Mouse (Mus musculus) small intestine, adult 2 months (tissue): ENCODE measurements at regions not wholly inside any gene's neighbourhood (a gene's known extent, or its start where the extent isn't known, plus 50 kb on each side); places are given as distances from the start of the nearest gene placed in this dataset.

Source experiments
- H3K27ac ChIP-seq: fragments of 200-500 bp; 2 replicates; pipeline ENCODE4 v1.5.1; 2012; ENCODE audit warnings: low read depth, low read length, control low read depth, inconsistent platforms; ENCODE audit not compliant: insufficient read depth
- H3K27me3 ChIP-seq: fragments of 200-500 bp; 2 replicates; pipeline ENCODE4 v1.6.1; 2012; ENCODE audit warnings: mild to moderate bottlenecking, moderate library complexity, low read length, inconsistent platforms; ENCODE audit not compliant: control insufficient read depth, insufficient read depth
- H3K36me3 ChIP-seq: fragments of 200-500 bp; 2 replicates; pipeline ENCODE4 v1.6.1; 2012; ENCODE audit warnings: mild to moderate bottlenecking, low read length, control low read depth, inconsistent platforms; ENCODE audit not compliant: control insufficient read depth, insufficient read depth
- H3K4me1 ChIP-seq: fragments of 200-500 bp; 2 replicates; pipeline ENCODE4 v1.6.1; 2012; ENCODE audit warnings: low read length, inconsistent platforms, mixed read lengths; ENCODE audit not compliant: control insufficient read depth, insufficient read depth, insufficient read length
- H3K4me3 ChIP-seq: fragments of 200-500 bp; 2 replicates; pipeline ENCODE4 v1.5.1; 2012; ENCODE audit warnings: low read depth, mild to moderate bottlenecking, control low read depth, inconsistent platforms, low read length, moderate library complexity
- CTCF ChIP-seq: fragments of 200-500 bp; IDR thresholded peaks from 2 replicates; pipeline ENCODE4 v1.5.1; 2012; ENCODE audit warnings: low read depth, mild to moderate bottlenecking, control low read depth, inconsistent platforms, low read length, moderate library complexity, mixed read lengths; ENCODE audit not compliant: insufficient replicate concordance, insufficient read length; ENCODE audit errors: extremely low read depth
- POLR2A ChIP-seq: fragments of 200-500 bp; IDR thresholded peaks from 2 replicates; pipeline ENCODE4 v1.6.1; 2012; ENCODE audit warnings: low read depth, mild to moderate bottlenecking, control low read depth, inconsistent platforms, low read length, moderate library complexity
- WGBS: fragments of 180-500 bp; shearing (Covaris S2); methylation state at CpG from one replicate; pipeline ENCODE4 v1.1.7; 2018; 5-methylcytosine and 5-hydroxymethylcytosine counted together

- H3K4me1 ChIP-seq = no peaks in the 10 kb centered on the region
These were observed 134.3 kb downstream of the Moxd1 start for GRCm38 (mm10) chr10:24357636-24358035.

GRCm38 (mm10) chr10:24361424-24361823 is 138.1 kb downstream of the Moxd1 start:
- Histone ChIP-seq H3K27ac (no peak overlapping the region), H3K27me3 (no peaks in the 10 kb centered on the region), H3K4me1 (no peaks in the 10 kb centered on the region), H3K36me3 (no peaks in the 10 kb centered on the region), H3K4me3 (no peak overlapping the region)
- no peak for TF ChIP-seq CTCF
- TF ChIP-seq POLR2A = no peak
- WGBS = 70% methylated on average over 3 of the region's 3 CpGs

More at GRCm38 (mm10) chr10:24357636-24358035, 134.3 kb downstream of the Moxd1 start:
- no peaks in the 10 kb centered on the region for H3K27me3 ChIP-seq
- WGBS = 34% methylated on average over 3 of the region's 3 CpGs
- H3K36me3 ChIP-seq = no peaks in the 10 kb centered on the region
- TF ChIP-seq CTCF (no peak), POLR2A (no peak)
- H3K27ac ChIP-seq = no peak overlapping the region
- no peak overlapping the region for H3K4me3 ChIP-seq

- Histone ChIP-seq H3K27me3 (no peaks in the 10 kb centered on the region), H3K4me1 (no peaks in the 10 kb centered on the region), H3K36me3 (no peaks in the 10 kb centered on the region), H3K4me3 (no peak overlapping the region), H3K27ac (no peak overlapping the region)
- no peak for TF ChIP-seq CTCF
- no peak for TF ChIP-seq POLR2A
- WGBS = 76% methylated on average over 5 of the region's 5 CpGs
These were observed 142.1 kb downstream of the Moxd1 start for GRCm38 (mm10) chr10:24365369-24365768.

DNA sequence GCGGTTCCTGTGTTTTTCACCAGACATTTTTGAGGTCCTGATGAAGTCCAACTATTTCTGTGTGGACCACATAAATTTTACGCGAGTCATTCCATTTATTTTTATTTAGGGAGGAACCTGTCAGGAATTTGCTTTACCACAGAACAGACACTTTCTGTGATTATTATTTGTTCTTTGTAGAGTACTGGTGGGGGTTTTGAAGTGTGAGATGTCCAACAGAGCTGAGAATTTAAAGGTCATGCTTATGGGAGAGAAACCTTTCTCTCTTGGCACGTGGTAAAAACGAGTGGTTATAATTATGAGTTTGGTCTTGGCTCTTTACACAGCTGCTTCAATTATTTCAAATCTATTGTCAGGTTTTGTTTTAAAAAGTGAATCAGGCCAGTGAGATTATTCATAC is 143.7 kb downstream of the Moxd1 start:
- Histone ChIP-seq H3K27ac (no peak overlapping the region), H3K36me3 (no peaks in the 10 kb centered on the region), H3K4me1 (no peaks in the 10 kb centered on the region), H3K4me3 (no peak overlapping the region), H3K27me3 (no peaks in the 10 kb centered on the region)
- 86% methylated on average over 5 of the region's 5 CpGs for WGBS
- TF ChIP-seq POLR2A (no peak), CTCF (no peak)

GRCm38 (mm10) chr10:24373957-24374356 is 150.6 kb downstream of the Moxd1 start:
- no peak overlapping the region for H3K27ac ChIP-seq
- TF ChIP-seq POLR2A (no peak), CTCF (no peak)
- no peaks in the 10 kb centered on the region for H3K36me3 ChIP-seq
- no peaks in the 10 kb centered on the region for H3K27me3 ChIP-seq
- 51% methylated on average over 6 of the region's 6 CpGs for WGBS
- no peaks in the 10 kb centered on the region for H3K4me1 ChIP-seq
- no peak overlapping the region for H3K4me3 ChIP-seq

- no peak for TF ChIP-seq POLR2A
- TF ChIP-seq CTCF = no peak
- no peaks in the 10 kb centered on the region for H3K36me3 ChIP-seq
- H3K4me3 ChIP-seq = no peak overlapping the region
- no peaks in the 10 kb centered on the region for H3K4me1 ChIP-seq
- H3K27me3 ChIP-seq = no peaks in the 10 kb centered on the region
- H3K27ac ChIP-seq = no peak overlapping the region
- 20% methylated on average over 5 of the region's 5 CpGs for WGBS
These were observed 156.0 kb downstream of the Moxd1 start for GRCm38 (mm10) chr10:24379291-24379690.

- Histone ChIP-seq H3K36me3 (no peaks in the 10 kb centered on the region), H3K4me3 (no peak overlapping the region), H3K27ac (no peak overlapping the region), H3K27me3 (no peaks in the 10 kb centered on the region), H3K4me1 (no peaks in the 10 kb centered on the region)
- WGBS = 32% methylated on average over 4 of the region's 4 CpGs
- TF ChIP-seq POLR2A (no peak), CTCF (no peak)
These were observed 157.4 kb downstream of the Moxd1 start for GRCm38 (mm10) chr10:24380478-24381273.
